Mouse (Mus musculus): ENCODE measurements around the gene Dynlrb2. TPM values are rescaled to one million over a fixed set of nuclear protein-coding genes. Genes with fewer than 3 reads are reported as not detected.
A peak's percentile ranks its signal among the peaks of the same experiment; 100 is the strongest.

The Dynlrb2 gene
- polyA plus RNA-seq (2015; fragmentation: Nextera tagmentation; extraction: Ambion mirVana): 0.51 and 1.7 TPM in 2 replicates

DNA sequence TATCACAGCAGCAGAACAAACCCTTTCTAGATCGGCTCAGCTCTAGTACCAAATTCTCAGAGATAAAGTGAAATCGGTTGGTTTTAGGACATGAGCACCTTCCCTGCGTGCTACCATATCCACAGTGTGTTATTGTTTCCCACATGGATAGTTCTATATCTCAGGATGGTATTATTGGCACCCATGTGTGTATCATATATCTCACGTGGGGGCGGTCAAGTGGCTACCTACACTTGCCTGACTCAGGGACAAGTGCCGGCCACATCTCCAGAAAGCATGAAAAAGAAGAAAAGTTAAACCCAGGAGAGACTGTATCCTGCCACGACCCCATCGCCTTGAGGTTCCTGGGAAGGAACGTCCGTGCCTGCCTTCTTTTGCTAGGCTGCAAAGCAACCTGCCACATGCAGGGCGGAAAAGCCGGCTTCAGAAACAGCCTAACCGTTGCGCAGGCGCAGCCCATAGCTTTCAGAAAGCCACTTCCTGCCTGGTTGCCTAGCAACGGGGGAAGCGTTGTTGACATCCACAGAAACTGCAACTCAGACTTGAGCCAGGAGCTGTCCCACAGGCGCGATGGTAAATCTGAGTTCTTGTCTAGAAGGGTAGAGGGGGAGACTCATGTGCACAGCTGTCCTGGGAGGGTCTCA lies at the start of gene Dynlrb2:
Dynlrb2 (plus strand) TSS at position 498 of the 644 bp plus-strand sequence.
- H3K4me2 ChIP-seq (replicated peaks; ENCODE audit: low read depth, low read length): peak within 1 kb of the TSS; percentile 88
- no peak within 1 kb of the TSS for H3K27ac ChIP-seq (ENCODE audit: low read length)
- ATAC-seq (ENCODE audit: low FRiP score, low TSS enrichment): peak; percentile 95
- H3K4me3 ChIP-seq (ENCODE audit: low read length): peak within 1 kb of the TSS; percentile 51
- H3K9me3 ChIP-seq (ENCODE audit: low read length): no peaks in the 10 kb centered on the region
- 0 out of 2 replicates have a peak, but pooled peaks cover 7% of the 10 kb centered on the region for H3K4me1 ChIP-seq (ENCODE audit: insufficient read depth, low read length)
- H3K9ac ChIP-seq (replicated peaks; ENCODE audit: low read length): peak within 1 kb of the TSS; percentile 57
- 6% methylated on average over 19 of the region's 19 CpGs for WGBS
- H3K36me3 ChIP-seq (ENCODE audit: insufficient read depth, low read length): no peaks in the 10 kb centered on the region
- H3K27me3 ChIP-seq (ENCODE audit: insufficient read depth, low read length): no peaks in the 10 kb centered on the region

GRCm38 (mm10) chr8:116458569-116458968 lies 46.2 kb upstream of the Dynlrb2 start:
- no peaks in the 10 kb centered on the region for H3K36me3 ChIP-seq (ENCODE audit: insufficient read depth, low read length)
- no peak overlapping the region for H3K9ac ChIP-seq (replicated peaks; ENCODE audit: low read length)
- H3K4me2 ChIP-seq (replicated peaks; ENCODE audit: low read depth, low read length): no peak overlapping the region
- H3K9me3 ChIP-seq (ENCODE audit: low read length): 0 out of 2 replicates have a peak, but pooled peaks cover 2% of the 10 kb centered on the region
- no peak overlapping the region for H3K4me3 ChIP-seq (ENCODE audit: low read length)
- no peaks in the 10 kb centered on the region for H3K27me3 ChIP-seq (ENCODE audit: insufficient read depth, low read length)
- WGBS: 75% methylated on average over 11 of the region's 11 CpGs
- H3K27ac ChIP-seq (ENCODE audit: low read length): no peak overlapping the region
- ATAC-seq (ENCODE audit: low FRiP score, low TSS enrichment): no peak
- no peaks in the 10 kb centered on the region for H3K4me1 ChIP-seq (ENCODE audit: insufficient read depth, low read length)

- no peak overlapping the region for H3K9ac ChIP-seq (replicated peaks; ENCODE audit: low read length)
- WGBS: 85% methylated on average over 4 of the region's 4 CpGs
- no peak for ATAC-seq (ENCODE audit: low FRiP score, low TSS enrichment)
- H3K4me1 ChIP-seq (ENCODE audit: insufficient read depth, low read length): no peaks in the 10 kb centered on the region
- no peak overlapping the region for H3K4me3 ChIP-seq (ENCODE audit: low read length)
- 0 out of 2 replicates have a peak, but pooled peaks cover 2% of the 10 kb centered on the region for H3K9me3 ChIP-seq (ENCODE audit: low read length)
- no peaks in the 10 kb centered on the region for H3K27me3 ChIP-seq (ENCODE audit: insufficient read depth, low read length)
- no peaks in the 10 kb centered on the region for H3K36me3 ChIP-seq (ENCODE audit: insufficient read depth, low read length)
- no peak overlapping the region for H3K4me2 ChIP-seq (replicated peaks; ENCODE audit: low read depth, low read length)
- H3K27ac ChIP-seq (ENCODE audit: low read length): no peak overlapping the region
These were observed 43.3 kb upstream of the Dynlrb2 start for GRCm38 (mm10) chr8:116461472-116461871.

GRCm38 (mm10) chr8:116466586-116466985 lies 38.2 kb upstream of the Dynlrb2 start:
- H3K4me1 ChIP-seq (ENCODE audit: insufficient read depth, low read length): no peaks in the 10 kb centered on the region
- no peaks in the 10 kb centered on the region for H3K36me3 ChIP-seq (ENCODE audit: insufficient read depth, low read length)
- H3K9ac ChIP-seq (replicated peaks; ENCODE audit: low read length): no peak overlapping the region
- H3K27me3 ChIP-seq (ENCODE audit: insufficient read depth, low read length): no peaks in the 10 kb centered on the region
- no peaks in the 10 kb centered on the region for H3K9me3 ChIP-seq (ENCODE audit: low read length)
- H3K27ac ChIP-seq (ENCODE audit: low read length): no peak overlapping the region
- WGBS: 77% methylated on average over 7 of the region's 7 CpGs
- ATAC-seq (ENCODE audit: low FRiP score, low TSS enrichment): no peak
- no peak overlapping the region for H3K4me2 ChIP-seq (replicated peaks; ENCODE audit: low read depth, low read length)
- no peak overlapping the region for H3K4me3 ChIP-seq (ENCODE audit: low read length)

- no peaks in the 10 kb centered on the region for H3K9me3 ChIP-seq (ENCODE audit: low read length)
- H3K4me3 ChIP-seq (ENCODE audit: low read length): no peak overlapping the region
- no peaks in the 10 kb centered on the region for H3K4me1 ChIP-seq (ENCODE audit: insufficient read depth, low read length)
- H3K27ac ChIP-seq (ENCODE audit: low read length): no peak overlapping the region
- no peak overlapping the region for H3K9ac ChIP-seq (replicated peaks; ENCODE audit: low read length)
- no peak for ATAC-seq (ENCODE audit: low FRiP score, low TSS enrichment)
- WGBS: 85% methylated on average over 1 of the region's 1 CpGs
- H3K27me3 ChIP-seq (ENCODE audit: insufficient read depth, low read length): no peaks in the 10 kb centered on the region
- H3K36me3 ChIP-seq (ENCODE audit: insufficient read depth, low read length): no peaks in the 10 kb centered on the region
- H3K4me2 ChIP-seq (replicated peaks; ENCODE audit: low read depth, low read length): no peak overlapping the region
These were observed 37.7 kb upstream of the Dynlrb2 start for GRCm38 (mm10) chr8:116467027-116467426.

DNA sequence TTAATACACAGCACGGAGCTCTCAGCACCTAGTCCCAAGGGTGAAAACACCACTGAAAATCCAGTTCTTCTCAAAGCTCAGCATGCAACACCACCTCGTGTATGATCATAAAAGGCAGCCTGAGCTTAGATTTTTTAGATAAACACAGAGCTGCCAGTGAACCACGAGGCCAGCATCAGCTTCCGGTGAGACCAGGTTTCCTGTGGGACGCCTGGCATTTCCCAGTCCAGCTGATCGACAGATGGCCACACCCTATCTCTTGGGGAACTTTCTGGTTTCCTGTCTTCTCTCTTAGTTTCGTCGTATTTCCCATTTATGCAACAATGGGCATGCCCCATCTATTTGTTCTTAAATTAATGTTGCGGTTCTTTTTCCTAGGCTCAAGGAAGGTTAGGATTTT lies 26.8 kb upstream of the Dynlrb2 start:
- no peaks in the 10 kb centered on the region; the same call in 1 of the 2 replicates for H3K4me1 ChIP-seq (ENCODE audit: insufficient read depth, low read length)
- no peak overlapping the region for H3K27ac ChIP-seq (ENCODE audit: low read length)
- no peaks in the 10 kb centered on the region for H3K9me3 ChIP-seq (ENCODE audit: low read length)
- H3K4me3 ChIP-seq (ENCODE audit: low read length): no peak overlapping the region
- H3K27me3 ChIP-seq (ENCODE audit: insufficient read depth, low read length): no peaks in the 10 kb centered on the region
- no peak overlapping the region for H3K9ac ChIP-seq (replicated peaks; ENCODE audit: low read length)
- 73% methylated on average over 9 of the region's 9 CpGs for WGBS
- no peak overlapping the region for H3K4me2 ChIP-seq (replicated peaks; ENCODE audit: low read depth, low read length)
- no peaks in the 10 kb centered on the region for H3K36me3 ChIP-seq (ENCODE audit: insufficient read depth, low read length)
- ATAC-seq (ENCODE audit: low FRiP score, low TSS enrichment): no peak

DNA sequence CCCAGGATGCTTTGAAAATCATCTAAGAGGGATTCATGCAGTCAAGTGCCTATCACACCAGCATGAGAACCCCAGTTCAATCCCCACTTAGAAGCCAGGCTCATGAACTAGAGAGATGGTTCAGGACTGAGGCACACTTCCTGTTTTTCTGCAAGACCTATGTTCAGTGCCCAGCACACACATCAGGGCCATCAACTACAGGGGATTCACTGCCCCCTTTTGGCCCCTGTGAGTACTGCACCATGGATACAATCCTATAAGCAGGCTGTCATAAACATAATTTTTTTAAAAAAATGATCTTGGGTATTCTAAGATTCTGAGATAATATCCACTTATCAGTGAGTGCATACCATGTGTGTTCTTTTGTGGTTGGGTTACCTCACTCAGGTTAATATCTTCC lies 26.1 kb upstream of the Dynlrb2 start:
- no peak overlapping the region for H3K9ac ChIP-seq (replicated peaks; ENCODE audit: low read length)
- H3K4me3 ChIP-seq (ENCODE audit: low read length): no peak overlapping the region
- no peaks in the 10 kb centered on the region for H3K36me3 ChIP-seq (ENCODE audit: insufficient read depth, low read length)
- no peaks in the 10 kb centered on the region for H3K27me3 ChIP-seq (ENCODE audit: insufficient read depth, low read length)
- H3K9me3 ChIP-seq (ENCODE audit: low read length): no peaks in the 10 kb centered on the region
- H3K4me2 ChIP-seq (replicated peaks; ENCODE audit: low read depth, low read length): no peak overlapping the region
- H3K27ac ChIP-seq (ENCODE audit: low read length): no peak overlapping the region
- no peaks in the 10 kb centered on the region; the same call in 1 of the 2 replicates for H3K4me1 ChIP-seq (ENCODE audit: insufficient read depth, low read length)
- no peak for ATAC-seq (ENCODE audit: low FRiP score, low TSS enrichment)

- Histone ChIP-seq H3K9ac (replicated peaks; ENCODE audit: low read length) (no peak overlapping the region), H3K27ac (ENCODE audit: low read length) (no peak overlapping the region), H3K4me1 (ENCODE audit: insufficient read depth, low read length) (no peaks in the 10 kb centered on the region; the same call in 1 of the 2 replicates), H3K4me2 (replicated peaks; ENCODE audit: low read depth, low read length) (no peak overlapping the region), H3K9me3 (ENCODE audit: low read length) (no peaks in the 10 kb centered on the region), H3K4me3 (ENCODE audit: low read length) (no peak overlapping the region), H3K27me3 (ENCODE audit: insufficient read depth, low read length) (no peaks in the 10 kb centered on the region), H3K36me3 (ENCODE audit: insufficient read depth, low read length) (no peaks in the 10 kb centered on the region)
- WGBS: 16% methylated on average over 7 of the region's 7 CpGs
- peak; percentile 35; the same call in 1 of the 2 replicates for ATAC-seq (ENCODE audit: low FRiP score, low TSS enrichment)
These were observed 23.9 kb upstream of the Dynlrb2 start for GRCm38 (mm10) chr8:116480894-116481293.

- no peaks in the 10 kb centered on the region for H3K36me3 ChIP-seq (ENCODE audit: insufficient read depth, low read length)
- H3K27me3 ChIP-seq (ENCODE audit: insufficient read depth, low read length): no peaks in the 10 kb centered on the region
- H3K4me1 ChIP-seq (ENCODE audit: insufficient read depth, low read length): no peaks in the 10 kb centered on the region; the same call in 1 of the 2 replicates
- H3K9me3 ChIP-seq (ENCODE audit: low read length): no peaks in the 10 kb centered on the region
- no peak overlapping the region for H3K27ac ChIP-seq (ENCODE audit: low read length)
- no peak overlapping the region for H3K4me2 ChIP-seq (replicated peaks; ENCODE audit: low read depth, low read length)
- 0 out of 2 replicates have a peak, but pooled peaks have one; percentile 35 for ATAC-seq (ENCODE audit: low FRiP score, low TSS enrichment)
- 27% methylated on average over 3 of the region's 3 CpGs for WGBS
- H3K4me3 ChIP-seq (ENCODE audit: low read length): no peak overlapping the region
- H3K9ac ChIP-seq (replicated peaks; ENCODE audit: low read length): no peak overlapping the region
These were observed 22.0 kb upstream of the Dynlrb2 start for GRCm38 (mm10) chr8:116482738-116483137.

DNA sequence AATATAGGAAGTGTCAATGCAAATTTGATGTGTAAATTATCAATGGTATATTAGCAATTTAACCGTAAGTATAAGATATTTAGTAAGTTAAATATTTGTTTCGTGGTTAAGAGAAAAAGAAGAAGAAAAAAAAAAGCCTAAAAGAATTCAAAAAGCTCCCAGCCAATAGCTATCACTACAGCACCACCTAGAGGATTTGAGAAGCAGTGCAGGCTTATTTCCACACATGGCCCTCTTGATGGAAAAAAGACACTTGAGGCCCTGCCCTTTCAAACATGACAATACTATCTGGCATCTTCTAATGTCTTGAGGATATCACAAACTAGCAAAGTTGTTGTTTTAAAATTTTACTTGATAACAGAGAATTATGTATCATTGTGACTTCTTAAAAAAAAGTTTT lies 20.7 kb upstream of the Dynlrb2 start:
- Histone ChIP-seq H3K4me2 (replicated peaks; ENCODE audit: low read depth, low read length) (no peak overlapping the region), H3K4me1 (ENCODE audit: insufficient read depth, low read length) (no peaks in the 10 kb centered on the region; the same call in 1 of the 2 replicates), H3K36me3 (ENCODE audit: insufficient read depth, low read length) (no peaks in the 10 kb centered on the region), H3K27ac (ENCODE audit: low read length) (no peak overlapping the region), H3K9me3 (ENCODE audit: low read length) (no peaks in the 10 kb centered on the region), H3K9ac (replicated peaks; ENCODE audit: low read length) (no peak overlapping the region), H3K27me3 (ENCODE audit: insufficient read depth, low read length) (no peaks in the 10 kb centered on the region), H3K4me3 (ENCODE audit: low read length) (no peak overlapping the region)
- no peak for ATAC-seq (ENCODE audit: low FRiP score, low TSS enrichment)
- WGBS: 28% methylated on average over 2 of the region's 2 CpGs
